Mouse (Mus musculus): ENCODE results near the gene Vps37b. TPM values are rescaled to one million over a fixed set of nuclear protein-coding genes. Genes with fewer than 3 reads are reported as not detected.

The Vps37b gene
- total RNA-seq, 2 experiments from 2014 or later: 45.8 to 51.0 TPM

GRCm38 (mm10) chr5:124049249-124050045 is 17.4 kb upstream of the Vps37b start:
- DNase-seq (ENCODE audit: low spot score in 2 of 2): no peak
- intact Hi-C loops (cut with DNase I): no loop called here

- intact Hi-C loops (cut with DNase I): no loop called here
- DNase-seq (ENCODE audit: low spot score in 2 of 2): no peak
Measured at GRCm38 (mm10) chr5:124046741-124047401, 14.8 kb upstream of the Vps37b start.

- DNase-seq (ENCODE audit: low spot score in 2 of 2): no peak
- intact Hi-C loops (cut with DNase I): no loop called here
Measured at GRCm38 (mm10) chr5:124045453-124046010, 13.5 kb upstream of the Vps37b start.

GRCm38 (mm10) chr5:124043999-124044398 is 11.9 kb upstream of the Vps37b start:
- DNase-seq (ENCODE audit: low spot score in 2 of 2): no peak
- intact Hi-C loops (cut with DNase I): loop anchor here (5.0 kb wide), 1 partner anchor 43 kb away; no protein-coding TSS in a partner anchor

- peak; percentile 81 to 85 for DNase-seq (ENCODE audit: low spot score in 2 of 2)
- intact Hi-C loops (cut with DNase I): loop anchor here (5.0 kb wide), 1 partner anchor 44 kb away; no protein-coding TSS in a partner anchor
Measured at GRCm38 (mm10) chr5:124043212-124043978, 11.3 kb upstream of the Vps37b start.

GRCm38 (mm10) chr5:124041097-124041496 is 9.0 kb upstream of the Vps37b start:
- DNase-seq (ENCODE audit: low spot score in 2 of 2): no peak
- intact Hi-C loops (cut with DNase I): loop anchor here (5.0 kb wide), 1 partner anchor 46 kb away; no protein-coding TSS in a partner anchor

- intact Hi-C loops (cut with DNase I): loop anchor here (5.0 kb wide), 1 partner anchor 48 kb away; no protein-coding TSS in a partner anchor
- DNase-seq (ENCODE audit: low spot score in 2 of 2): no peak
Measured at GRCm38 (mm10) chr5:124039602-124040001, 7.5 kb upstream of the Vps37b start.

- intact Hi-C loops (cut with DNase I): no loop called here
- no peak for DNase-seq (ENCODE audit: low spot score in 2 of 2)
Measured at GRCm38 (mm10) chr5:124036836-124037235, 4.8 kb upstream of the Vps37b start.

GRCm38 (mm10) chr5:124036341-124036740 is 4.3 kb upstream of the Vps37b start:
- intact Hi-C loops (cut with DNase I): no loop called here

GRCm38 (mm10) chr5:124035806-124036205 is 3.7 kb upstream of the Vps37b start:
- DNase-seq (ENCODE audit: low spot score in 2 of 2): no peak
- intact Hi-C loops (cut with DNase I): no loop called here

More at GRCm38 (mm10) chr5:124036341-124036740, 4.3 kb upstream of the Vps37b start:
- no peak for DNase-seq (ENCODE audit: low spot score in 2 of 2)

GRCm38 (mm10) chr5:124035406-124035805 is 3.3 kb upstream of the Vps37b start:
- intact Hi-C loops (cut with DNase I): no loop called here
- DNase-seq (ENCODE audit: low spot score in 2 of 2): no peak

GRCm38 (mm10) chr5:124034471-124034870 is 2.4 kb upstream of the Vps37b start:
- intact Hi-C loops (cut with DNase I): no loop called here

GRCm38 (mm10) chr5:124031068-124031955 is 758 bp downstream of the Vps37b start:
- DNase-seq (ENCODE audit: low spot score in 2 of 2): no peak
- intact Hi-C loops (cut with DNase I): no loop called here

More at GRCm38 (mm10) chr5:124034471-124034870, 2.4 kb upstream of the Vps37b start:
- no peak for DNase-seq (ENCODE audit: low spot score in 2 of 2)

GRCm38 (mm10) chr5:124030386-124031067 is 1.5 kb downstream of the Vps37b start:
- DNase-seq (ENCODE audit: low spot score in 2 of 2): no peak
- intact Hi-C loops (cut with DNase I): no loop called here

- intact Hi-C loops (cut with DNase I): no loop called here
- DNase-seq (ENCODE audit: low spot score in 2 of 2): no peak
Measured at GRCm38 (mm10) chr5:124029220-124030035, 2.6 kb downstream of the Vps37b start.

GRCm38 (mm10) chr5:124028680-124029079 is 3.4 kb downstream of the Vps37b start:
- intact Hi-C loops (cut with DNase I): no loop called here
- no peak for DNase-seq (ENCODE audit: low spot score in 2 of 2)

- intact Hi-C loops (cut with DNase I): no loop called here
Measured at GRCm38 (mm10) chr5:124027702-124028470, 4.2 kb downstream of the Vps37b start.

More at GRCm38 (mm10) chr5:124027702-124028470, 4.2 kb downstream of the Vps37b start:
- no peak for DNase-seq (ENCODE audit: low spot score in 2 of 2)
